Mouse (Mus musculus) MN1 (cell line): ENCODE measurements around the gene Brk1.
A peak's percentile ranks its signal among the peaks of the same experiment; 100 is the strongest.

Experiments
- DNase-seq: peaks from one replicate; pipeline ENCODE4 v3.0.0-alpha.2; 2016; ENCODE audit warnings: low spot score

Brk1 gene

DNA sequence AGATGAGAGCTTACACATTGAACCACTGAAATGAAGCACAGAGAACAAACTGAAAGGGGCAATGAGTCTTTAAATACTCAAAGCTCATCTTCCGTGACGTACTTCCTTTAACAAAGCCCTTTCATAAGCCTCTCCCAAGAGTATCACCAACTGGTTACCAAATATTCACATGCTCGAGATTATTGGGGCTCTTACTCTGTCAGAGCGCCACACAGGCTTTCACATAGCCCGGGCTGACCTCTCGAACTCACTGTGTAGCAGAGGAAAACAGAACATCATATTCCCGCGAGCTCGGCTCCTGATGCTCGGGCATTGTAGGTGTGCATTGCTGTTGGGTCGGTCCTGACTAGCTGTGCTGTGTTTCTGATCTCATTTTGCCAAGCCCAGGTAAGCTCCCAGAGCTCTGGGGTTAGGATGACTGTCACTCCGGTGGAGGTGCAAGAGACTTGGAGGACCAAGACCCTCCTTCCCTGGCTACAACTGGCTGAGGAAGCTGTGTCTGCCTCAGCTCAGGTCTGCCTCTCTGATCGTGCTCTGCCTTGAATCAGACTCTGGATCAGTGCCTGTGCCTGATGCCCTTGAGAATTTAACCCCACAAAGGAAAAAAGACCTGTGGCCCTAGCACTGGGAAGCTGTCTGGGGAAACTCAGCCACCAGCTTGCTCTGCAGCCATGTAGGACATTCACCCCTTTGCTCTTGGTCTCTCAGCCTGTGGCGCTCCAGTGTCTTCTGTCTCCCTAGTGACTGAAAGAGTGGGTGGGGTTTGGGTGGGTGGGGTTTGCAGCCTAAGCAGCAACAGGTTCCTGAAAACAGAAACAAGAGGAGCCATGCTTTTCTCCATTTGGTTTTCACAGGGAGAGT is 56.1 kb downstream of the Brk1 start:
- DNase-seq = no peak

DNA sequence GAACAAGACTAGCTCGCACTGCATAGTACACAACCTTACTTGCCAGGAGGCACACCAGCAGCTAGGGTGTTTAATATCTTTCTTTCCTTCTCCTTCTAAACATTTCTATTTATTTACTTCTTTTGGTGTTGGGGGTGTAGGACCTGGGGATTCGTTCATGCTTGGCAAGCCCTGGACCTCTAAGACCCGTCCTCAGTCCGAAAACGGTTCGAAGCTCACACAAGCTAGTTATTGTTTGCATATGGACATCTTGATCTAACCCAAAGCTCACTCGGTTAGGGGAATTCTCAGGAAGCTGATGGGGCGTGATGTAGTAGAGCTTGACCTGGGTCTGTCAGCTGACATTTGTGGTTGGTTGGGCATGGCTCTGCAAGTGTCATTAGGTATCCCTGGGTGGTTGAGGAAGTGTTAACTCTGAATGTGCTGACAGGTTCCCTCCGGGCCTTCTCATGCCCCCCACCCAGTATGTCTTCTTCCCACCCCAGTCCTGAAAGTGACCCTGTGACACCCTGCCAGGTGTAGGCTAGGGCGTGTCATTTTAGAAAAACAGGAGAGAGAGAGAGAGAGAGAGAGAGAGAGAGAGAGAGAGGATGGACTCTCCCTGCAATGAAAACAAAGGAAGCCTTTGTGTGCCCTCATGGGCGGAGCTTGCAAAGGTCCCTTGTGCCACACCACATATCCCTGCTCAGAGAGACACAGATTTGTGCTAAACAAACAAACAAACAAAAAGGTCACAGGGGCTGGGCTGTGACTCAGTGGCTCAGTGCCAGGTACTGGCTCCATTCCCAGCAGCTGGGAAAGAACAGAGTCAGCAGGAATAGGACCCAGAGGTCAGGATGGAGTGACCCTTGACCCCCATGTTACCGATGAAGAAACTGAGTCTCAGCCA is 57.0 kb downstream of the Brk1 start:
- peak; percentile 31 for DNase-seq

DNA sequence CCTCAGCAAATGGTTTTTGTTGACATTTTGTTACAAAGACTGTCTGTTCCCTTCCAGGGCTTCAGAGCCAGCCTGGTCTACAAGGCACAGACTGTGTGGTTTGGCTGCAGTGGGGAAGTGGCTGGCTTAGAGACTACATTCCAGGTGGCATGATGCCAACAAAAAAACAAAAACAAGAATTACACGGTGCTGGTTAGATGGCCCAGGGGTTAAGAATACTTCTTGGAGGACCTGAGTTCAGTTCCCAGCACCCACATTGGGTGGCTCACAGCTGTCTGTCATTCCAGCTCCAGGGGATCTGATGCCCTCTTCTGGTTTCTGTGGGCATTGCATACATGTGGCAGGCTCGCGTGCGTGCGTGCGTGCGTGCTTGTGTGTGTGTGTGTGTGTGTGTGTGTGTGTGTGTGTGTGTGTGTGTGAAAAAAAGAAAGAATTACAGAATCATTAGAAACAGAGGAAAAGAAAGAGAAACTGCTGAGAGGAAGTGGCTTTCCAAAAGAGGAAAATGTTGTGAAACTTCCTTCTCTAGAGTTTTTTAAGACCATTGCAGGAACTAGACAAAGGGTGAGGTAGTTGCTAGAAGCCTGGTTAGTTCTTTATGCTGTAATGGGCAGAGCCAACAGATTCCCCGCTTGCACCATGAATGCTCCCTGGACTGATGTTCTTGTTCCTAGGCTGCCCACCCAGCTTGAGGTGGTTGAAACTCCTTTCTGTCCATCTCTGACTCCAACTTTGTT is 58.6 kb downstream of the Brk1 start:
- no peak for DNase-seq

DNA sequence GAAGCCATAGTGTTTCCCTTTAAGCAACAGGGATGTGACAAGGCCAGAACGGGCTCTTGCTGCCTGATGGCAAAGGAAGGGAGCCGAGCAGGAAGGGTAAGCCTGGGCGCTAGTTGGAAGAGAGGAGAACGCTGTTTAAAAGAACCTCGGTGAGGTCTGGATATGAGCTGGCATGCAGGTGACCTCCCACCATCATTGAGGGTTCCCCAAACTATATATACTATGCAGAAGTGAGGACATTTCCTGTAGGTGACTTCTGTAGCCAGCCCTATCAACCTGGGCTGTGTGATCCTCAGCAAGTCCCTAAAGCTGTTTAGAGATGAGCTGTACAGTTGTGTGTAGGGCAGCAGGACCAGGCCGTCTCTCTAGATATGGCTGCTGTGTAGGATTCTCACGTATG is 59.7 kb downstream of the Brk1 start:
- DNase-seq = no peak
